Mouse (Mus musculus): ENCODE measurements around the gene Dip2c.

Gene Dip2c

DNA sequence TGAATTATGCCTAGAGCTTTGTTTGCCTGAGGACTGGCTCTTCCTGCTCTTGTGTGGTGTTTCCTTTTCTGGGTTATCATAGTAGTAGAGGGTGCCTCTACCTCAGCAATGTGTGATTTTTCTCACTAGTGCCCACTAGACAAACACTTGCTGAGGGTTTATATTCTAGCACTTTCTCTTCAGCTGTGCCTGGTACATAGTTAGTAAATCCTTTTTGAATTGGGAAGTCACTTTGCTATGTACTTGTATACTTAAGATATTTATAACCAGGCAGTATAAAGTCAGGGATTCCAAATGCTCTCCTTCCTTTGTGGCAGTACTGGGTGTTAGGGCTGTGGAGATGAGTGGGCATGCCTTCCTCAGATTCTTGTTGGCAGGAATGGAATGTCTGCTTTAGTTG lies 56.9 kb downstream of the Dip2c start:
- no peak for DNase-seq

DNA sequence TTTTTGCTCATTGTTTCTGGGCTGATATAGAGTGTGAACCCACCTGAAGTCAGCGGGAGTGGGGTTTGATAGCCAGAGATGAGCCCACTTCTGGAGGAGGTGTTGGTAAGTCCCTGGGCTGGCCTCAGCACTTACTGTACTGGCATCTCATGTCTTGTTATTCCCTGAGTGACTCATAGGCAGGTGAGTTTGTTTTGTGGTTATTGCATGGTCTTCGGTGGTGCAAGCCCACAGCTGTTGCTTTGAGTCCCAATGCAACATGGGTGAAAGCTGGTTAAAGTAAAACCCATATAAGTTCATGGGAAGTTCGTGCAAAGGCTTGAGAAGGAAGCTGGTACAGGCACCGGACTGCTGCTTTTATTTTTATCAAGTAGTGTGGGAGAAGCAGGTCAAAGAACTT lies 64.0 kb downstream of the Dip2c start:
- no peak for DNase-seq

DNA sequence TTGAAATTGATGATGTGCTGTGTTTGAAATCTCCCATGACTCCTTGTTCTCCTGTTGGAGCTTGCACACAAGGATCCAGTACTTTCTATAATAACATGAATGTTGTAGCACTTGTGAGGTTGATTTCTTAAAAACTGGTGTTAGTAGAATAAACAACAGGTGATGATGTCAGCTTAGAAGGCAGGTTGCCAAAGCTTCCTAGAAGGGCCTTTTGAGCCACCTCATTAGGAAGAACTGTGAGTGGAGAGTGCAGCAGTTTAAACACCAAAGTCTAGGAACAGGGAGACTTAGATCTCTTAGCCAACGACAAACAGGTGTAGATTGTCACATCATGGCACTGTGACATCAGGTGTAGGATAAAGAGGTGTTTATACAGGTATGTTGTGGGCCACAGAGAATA lies 66.4 kb downstream of the Dip2c start:
- DNase-seq, result no peak

DNA sequence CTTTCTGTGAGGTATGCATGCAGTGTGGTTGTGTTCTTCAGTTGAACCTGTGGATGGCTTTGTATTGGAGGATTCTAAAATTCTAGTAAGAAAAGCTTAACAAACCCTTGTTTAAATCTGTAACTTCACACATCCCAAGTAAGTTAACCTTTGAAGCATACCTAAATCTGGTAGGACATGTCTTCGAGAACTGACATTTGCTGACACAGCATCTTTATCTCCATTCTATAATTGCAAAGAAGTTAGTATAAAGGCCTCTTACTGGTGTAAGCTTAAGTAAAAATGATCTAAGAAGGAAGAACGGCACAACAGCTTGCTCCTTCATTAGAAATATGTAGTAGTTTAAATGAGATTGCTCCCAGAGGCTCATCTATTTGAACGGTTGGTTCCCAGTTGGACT lies 71.1 kb downstream of the Dip2c start:
- no peak for DNase-seq

DNA sequence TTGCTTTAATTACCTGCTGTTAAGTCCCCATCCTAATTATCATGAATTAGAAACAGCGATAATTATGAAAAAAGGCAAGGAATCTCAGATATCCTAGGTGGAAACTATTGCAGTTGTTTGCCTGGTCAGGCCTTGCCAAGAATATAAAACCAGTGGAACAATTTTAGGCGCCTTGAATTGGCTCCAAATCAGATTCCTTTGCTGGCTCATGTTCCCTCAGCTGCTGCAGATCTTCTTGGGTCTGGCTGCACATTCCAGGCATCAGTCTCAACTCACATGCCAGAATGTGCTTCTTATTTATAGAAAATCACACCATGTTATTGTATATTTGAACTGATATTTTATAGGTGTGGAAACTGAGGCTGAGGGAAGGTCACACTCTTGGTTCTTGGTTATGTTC lies 74.3 kb downstream of the Dip2c start:
- DNase-seq, result no peak

DNA sequence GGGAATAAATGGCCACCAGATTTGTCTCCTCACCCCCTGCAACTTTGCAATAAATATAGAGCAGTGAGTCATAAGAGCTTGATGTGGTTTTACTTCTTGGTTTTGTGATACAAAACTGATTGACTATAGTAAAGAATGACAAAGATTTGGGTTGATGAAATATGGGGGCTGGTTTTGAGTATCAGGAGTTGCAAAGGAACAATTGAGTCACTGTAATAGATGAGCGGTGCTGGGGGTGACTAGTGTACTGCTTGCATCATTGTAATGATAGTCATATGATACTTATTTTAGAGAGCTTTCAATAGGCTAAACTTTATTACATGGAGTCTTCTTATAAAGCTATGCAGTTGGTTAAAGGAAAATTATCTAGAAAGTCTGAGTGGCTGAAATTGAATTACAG lies 77.6 kb downstream of the Dip2c start:
- DNase-seq, result no peak

DNA sequence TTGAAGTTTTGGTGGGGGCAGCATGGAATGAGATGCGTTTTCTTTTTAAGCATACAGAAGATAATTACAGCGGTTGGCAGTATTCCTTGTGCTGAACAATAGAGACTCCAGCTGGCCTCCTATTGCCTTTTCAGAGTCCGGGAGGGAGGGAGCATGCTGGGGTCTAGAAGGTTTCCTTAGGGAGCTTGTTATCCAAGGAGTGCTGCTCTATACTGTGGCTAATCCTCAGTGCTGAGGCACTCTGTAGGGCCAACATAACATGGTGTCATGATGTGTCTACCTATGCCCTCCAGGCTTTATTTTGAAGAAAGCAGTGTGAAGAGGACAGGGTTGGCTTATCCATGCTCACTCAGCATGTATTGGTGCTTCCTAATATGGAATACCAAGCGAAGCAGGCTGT lies 79.0 kb downstream of the Dip2c start:
- no peak for DNase-seq

DNA sequence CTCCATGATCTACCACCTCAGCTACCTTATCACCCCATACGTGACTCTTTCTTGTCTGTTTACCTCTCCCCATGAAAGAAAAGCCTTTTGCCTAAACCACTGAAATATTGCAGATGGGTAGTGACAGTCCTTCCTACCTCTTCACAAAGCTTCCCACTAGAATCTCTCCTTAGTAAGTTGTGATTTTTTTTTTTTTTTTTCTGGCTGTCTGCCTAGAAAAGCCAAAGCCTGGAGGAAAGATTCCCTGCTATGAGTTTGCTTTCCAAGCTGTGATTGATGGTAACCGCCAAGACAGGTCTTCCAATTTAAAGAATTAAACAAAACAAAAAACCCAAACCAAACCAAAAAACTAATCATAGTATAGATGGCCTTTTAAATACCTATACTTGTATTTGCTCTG lies 85.1 kb downstream of the Dip2c start:
- no peak for DNase-seq

DNA sequence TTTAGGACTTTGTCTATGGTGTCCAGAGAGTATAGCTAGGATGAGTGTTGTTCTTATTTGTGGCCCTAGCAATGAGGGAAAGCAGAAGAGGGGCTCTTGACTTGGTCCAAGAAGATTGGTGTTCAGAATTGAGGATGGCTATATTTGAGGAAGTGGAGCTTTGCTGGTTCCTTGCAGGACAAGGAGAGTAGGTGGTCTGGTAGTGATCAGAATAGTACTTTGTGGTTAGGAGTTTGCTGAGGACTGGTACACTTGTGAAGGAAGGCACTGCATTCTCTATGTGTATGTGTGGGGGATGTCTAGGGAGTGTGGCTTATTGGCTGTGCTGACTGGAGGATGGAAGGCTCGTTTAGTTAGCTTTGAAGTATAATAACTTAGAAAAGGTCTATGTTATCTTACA lies 95.1 kb downstream of the Dip2c start:
- no peak for DNase-seq

DNA sequence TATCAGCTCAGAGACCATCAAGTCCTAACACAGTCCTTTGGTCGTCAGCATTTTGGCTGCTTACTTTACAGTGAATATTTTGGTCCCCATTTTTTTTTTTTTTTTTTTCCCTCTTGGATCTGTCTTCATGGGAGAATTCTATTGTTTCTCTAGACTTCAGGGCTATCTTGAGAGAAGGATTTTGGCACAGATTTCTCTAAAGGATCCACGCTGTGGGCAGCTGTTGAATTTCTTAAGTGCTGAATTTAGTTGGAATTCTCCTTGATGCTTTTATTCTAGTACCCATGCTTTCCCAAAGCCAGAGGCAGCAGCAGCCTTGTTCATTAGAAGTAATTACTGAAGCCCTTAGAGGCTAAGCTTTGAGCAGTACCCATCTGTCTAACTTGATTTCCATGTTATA lies 100.8 kb downstream of the Dip2c start:
- no peak for DNase-seq

DNA sequence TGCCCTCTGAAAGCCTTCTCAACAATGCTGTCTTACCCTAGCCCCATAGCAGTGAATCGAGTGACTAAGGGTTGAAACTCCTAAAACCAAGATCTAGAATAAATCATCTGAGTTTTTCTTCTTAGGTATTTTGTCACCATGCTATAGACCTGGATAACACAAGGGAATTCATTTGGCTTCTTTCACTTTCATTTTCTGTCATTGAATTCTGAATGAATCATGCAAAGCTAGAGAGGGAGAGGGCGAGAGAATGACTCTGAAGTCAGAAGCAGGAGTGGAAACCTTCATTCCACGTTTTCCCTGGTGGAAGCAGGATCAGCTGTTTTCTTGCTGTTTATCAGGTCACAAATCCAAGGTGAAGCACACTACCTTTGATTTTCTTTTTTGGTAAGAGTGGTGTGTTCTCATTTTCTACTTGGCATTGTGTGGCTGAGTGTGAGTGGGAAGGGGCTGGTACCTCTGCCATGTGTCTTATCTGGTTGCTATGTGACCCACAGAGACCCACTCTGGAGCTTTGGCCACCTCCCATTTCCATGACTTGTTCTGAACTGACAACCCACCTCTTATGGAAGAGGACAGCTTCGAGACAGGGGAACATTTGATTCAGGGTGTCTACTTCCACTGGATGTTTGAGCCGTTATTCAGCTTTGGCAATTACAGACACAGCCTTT lies 104.5 kb downstream of the Dip2c start:
- DNase-seq, result no peak

DNA sequence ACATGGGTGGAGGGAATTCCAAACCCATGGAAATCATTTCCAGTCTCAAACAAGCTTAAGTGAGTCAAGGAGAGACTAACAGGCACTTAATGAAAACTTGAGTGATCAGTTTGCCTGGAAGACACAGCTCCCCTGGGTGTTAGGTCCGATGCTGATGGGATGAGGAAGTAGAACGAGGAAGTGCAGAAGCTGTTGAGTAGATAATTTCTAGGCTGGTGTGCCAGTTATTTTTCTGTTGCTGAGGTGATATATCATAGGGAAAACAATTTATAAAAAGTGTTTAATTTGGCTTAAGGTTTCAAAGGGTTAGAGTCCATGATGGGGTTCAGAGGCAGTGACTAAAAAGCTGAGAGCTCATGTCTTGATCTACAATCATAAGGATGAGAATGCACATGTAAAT lies 111.7 kb downstream of the Dip2c start:
- no peak for DNase-seq

DNA sequence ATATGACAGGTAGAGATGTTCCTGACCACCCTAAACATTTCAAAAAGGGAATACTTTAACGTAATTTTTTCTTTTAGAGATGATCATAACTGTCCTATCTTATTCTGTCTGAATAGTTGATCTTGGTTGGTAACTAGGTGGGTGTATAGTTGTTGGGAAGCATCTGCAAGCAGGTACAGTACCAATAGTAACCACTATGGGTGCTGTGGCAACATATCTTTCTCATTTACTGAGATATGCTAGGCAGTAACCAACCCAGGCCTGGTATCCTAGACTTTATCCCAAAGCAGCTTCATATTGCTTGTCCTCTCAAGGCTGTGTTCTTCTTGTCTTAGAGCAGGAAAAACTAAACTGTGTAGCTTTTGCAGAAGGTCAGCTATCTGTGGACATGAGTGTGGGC lies 113.0 kb downstream of the Dip2c start:
- no peak for DNase-seq

DNA sequence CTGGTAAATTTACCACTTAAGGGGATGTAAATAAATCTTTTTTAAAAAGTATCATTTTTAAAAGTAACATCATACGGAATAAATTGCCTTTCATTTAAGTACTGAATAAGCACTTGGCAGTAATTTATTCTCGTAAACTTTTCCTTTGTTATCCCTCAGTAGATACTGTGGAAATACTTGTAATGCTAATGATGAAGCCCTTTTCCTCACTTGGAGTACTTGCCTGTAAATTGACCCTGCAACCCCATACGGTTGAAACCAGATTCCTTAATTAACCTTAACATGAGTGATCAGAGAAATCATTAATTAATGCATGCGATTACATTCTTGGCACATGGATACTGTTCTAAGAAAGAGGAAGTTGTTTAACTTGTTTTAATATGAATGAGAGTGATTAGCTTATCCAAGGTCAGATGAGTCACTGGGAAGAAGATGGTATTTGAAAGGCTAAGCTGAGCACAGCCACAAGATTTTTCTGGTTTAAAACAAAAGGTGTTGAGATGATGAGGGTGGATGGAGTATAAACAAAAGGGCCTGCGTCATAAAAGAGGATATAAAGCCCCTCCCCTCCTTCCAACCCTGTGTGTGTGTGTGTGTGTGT lies 114.0 kb downstream of the Dip2c start:
- no peak for DNase-seq

DNA sequence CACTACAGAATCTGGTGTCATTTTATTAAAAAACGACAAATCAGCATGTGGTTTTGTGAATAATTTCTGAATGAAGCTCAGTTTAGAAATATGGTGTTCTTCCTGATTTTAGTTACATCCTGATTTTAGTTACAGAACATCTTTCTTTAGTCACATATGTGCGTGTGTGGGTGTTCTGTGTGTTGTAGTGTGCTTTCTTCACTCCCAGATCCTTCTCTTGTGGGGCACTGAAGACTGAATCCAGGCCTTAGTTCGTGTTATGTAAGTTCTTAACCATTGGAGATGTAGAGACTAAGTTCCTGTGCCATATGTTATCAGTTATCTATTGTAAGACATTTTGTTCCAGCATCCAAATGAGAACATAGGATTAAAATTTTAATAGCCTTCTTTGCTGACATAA lies 117.1 kb downstream of the Dip2c start:
- no peak for DNase-seq

DNA sequence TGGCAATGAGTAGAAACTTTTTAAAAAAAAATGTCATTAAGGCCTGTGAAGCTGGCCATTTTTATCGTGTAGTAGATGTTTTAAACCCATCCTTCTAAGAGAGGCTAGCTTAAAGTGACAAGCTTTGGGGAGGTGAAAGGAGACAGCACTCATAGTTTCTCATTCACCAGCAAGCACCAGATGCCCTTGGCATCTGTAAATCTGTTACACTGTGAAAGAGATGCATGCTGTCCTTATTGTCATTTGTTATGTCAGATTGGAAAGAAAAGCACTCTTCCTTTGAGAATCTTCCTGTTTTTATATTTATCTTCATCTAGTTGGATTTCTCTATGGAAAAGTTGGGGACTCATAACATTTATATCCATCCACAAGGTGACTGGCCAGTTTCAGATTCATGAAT lies 119.0 kb downstream of the Dip2c start:
- no peak for DNase-seq

DNA sequence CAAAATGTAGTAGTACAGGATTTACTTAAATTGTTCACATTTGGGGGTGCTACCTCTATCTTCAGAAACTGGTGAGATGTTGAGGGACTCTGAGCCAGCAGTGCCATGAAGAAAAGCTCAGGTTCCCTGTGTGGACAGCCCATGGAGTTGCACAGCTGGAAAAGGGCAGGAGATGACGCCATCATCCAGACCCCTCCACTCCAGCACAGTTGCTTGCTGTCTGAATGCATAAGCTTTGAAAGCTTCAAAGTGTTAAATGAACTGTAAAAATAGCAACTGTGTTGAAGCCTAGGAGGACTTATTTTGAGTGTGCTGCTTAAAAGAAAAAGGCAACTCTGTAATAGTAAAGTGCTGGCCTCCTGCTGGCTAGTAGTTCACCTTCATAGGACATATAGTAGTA lies 122.5 kb downstream of the Dip2c start:
- no peak for DNase-seq

DNA sequence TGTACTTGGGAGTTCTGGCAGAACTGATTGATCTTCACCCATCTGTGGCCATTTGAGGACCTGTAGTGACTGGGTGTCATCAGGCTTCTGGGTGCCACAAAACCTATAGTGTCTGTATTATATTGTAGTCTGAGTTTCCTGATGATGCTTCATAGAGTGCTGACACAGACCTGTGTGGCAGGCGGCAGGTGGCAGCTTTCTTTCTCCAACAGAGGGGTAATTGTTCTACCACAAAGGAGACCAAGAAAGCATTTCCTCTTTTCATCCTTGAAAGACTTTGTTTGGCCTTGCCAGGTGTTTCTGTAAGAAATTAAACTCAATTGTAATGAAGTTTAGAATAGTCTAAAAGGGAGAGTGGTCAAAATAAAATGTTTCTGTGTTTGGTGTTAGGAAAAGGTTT lies 129.1 kb downstream of the Dip2c start:
- DNase-seq, result no peak

DNA sequence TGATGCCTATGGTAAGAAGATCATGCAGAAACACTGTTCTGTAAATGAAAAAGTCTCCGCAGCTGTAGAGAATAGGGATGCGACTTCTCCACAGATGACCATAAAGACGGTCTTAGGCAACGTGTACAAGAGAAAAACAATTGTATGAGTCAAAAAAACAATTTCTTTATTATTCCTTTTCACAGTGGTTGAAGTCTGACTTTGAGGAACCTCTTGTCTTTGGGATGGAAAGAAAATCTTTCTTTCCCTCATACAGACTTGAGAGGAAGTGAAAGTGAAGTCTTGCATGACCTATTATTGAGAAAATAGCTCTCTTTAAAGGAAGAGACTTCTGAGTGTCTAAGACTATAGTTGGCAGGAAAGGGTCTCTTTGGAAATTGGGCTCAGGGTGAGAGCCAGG lies 132.7 kb downstream of the Dip2c start:
- no peak for DNase-seq

DNA sequence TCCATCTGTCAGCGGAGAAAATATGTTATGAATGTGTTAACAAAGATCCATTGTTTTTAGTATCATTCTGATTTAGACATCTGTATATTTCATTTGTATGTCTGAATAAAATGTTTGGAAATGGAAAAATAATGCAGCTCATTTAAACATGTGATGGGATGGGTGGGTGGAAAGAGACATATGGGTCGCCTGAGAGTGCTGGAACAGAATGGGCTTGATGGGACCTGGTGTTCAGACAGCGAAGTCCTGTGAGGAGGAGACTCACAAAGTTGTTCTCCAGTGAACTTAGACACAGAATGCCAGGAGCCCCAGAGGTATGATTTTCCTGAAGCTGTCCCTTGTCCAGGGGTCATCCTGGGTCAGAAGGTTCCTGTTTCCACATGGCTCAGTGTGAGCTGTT lies 142.1 kb downstream of the Dip2c start:
- no peak for DNase-seq

DNA sequence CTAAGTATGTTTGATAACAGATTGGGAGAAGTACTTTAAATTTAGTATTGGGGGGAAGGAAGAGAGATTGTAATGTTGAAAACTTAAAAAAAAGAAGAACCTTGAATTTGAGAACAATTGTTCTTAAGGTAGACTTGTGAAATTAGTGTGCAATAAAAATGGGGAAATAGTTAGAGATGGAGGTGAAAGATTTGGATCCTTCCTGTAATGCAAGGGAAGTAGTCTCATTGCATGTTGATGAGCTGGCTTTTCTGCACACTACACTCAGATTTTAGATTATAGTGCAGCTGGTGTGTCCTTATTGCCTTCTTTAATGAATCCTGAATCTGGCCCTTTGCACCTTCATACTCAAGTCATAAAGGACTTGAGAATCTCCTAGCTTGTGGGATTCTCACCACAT lies 142.9 kb downstream of the Dip2c start:
- DNase-seq, result no peak

DNA sequence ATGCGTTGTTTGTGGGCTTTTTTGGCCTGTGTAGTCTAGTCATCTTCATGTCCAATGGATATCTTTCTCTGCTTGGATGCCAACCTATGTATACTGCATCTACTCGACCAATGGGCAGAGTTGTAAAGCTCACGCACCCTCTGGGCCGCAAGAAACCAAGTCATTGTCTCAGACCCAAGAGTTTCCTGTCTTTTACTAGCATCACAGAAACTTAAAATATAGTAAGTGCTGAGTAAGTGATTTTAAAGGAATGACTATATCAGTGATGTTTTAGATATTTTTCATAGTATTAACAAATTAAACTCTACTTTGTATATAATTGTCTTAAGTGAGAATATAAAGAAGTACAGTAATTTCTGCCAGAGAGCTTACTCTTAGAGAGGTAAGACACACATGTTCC lies 145.6 kb downstream of the Dip2c start:
- no peak for DNase-seq

DNA sequence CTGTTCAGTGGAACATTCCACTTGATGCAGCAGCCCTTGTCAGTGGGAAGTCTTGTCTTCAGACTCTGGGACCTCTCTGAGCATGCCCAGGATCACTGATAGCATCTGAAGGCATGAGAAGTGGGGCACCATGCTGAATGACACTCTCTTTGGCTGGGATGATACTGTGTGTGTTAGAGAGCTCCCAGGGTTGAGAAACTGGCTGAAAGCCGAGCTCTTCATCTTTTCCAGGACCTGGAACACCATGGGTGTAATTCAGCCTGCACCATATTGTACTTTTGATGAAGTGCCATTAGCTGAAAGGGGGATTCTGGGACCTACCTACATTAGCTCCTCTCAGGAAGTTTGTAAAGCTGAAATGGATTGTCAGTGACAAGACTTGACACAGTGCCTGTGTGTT lies 146.5 kb downstream of the Dip2c start:
- DNase-seq, result no peak

DNA sequence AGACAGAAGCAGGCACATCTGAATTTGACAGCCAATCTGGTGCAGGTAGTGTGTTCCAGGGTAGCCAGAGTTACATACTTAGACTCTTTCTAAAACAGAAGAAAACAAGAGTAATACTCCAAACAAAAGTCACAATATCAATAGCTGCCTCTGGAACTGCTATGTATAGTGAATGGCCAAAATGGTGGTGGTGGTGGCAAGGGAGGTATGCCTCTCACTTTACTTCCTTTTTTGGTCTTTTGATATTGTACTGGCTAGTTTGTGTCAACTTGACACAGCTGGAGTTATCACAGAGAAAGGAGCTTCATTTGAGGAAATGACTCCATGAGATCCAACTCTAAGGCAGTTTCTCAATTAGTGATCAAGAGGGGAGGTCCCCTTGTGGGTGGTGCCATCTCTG lies 148.1 kb downstream of the Dip2c start:
- no peak for DNase-seq

DNA sequence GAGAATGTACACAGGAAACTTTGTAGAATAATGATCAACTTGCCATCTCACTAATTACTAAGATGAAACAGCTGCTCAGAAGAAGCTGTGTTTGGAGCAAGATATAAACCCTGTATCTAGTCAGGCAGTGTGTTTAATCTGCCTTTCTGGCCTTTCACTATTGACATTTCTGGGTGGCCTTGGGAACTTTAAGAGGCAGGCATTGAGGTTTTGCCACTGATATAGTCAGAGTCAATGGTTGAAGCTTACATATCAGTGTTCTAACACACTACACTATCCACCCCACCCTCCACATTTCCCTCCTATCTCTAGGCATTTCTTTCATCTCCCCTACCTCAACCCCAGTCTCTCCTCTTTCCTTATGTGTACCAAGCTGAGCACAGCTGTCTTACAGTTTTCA lies 149.9 kb downstream of the Dip2c start:
- DNase-seq, result no peak

DNA sequence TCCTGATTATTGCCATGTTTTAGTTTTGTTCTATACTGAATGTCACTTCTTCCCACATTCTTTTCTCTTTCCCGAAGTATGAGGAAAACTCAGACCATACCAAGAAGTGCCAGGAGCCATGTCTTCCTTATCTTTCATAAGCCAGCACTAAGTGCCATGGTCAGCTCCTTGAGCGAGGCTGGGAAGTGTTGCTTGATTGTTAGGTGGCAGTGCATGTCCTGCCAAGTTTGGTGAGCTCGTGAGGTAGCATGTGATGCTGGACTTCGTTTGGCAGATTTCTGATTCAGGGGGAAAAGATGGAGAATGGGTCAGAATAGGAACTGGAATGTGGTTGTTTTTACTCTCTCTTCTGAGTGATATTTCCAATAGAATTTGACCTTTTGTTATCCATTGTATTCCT lies 150.5 kb downstream of the Dip2c start:
- DNase-seq, result no peak

Data from cerebellum, adult 11 months (tissue).